Mouse (Mus musculus): ENCODE measurements around the gene Ppp1r17.

DNA sequence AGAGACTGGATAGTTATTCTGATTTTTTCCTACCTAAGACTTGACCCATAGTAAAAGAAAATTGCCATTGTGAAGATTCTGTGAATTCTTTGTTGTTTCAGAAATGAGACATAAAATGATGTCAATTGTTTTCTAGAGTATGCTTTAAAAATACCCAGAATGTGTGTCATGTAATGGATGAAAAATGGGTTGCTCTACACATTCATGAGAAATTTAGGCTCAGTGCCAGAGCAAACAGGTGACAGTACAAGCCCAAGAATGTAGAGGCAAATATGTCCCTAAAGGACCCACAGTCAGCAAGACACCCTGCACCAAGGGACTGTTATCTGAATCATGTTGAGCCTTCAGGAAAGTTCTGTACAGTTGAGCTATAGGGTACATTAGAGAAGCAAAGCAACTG is 51.2 kb downstream of the Ppp1r17 start:
- no peak for TF ChIP-seq CTCF (IDR thresholded peaks at IDR 0.05; ENCODE audit: low read depth, low read length)
- TF ChIP-seq EP300 (IDR thresholded peaks at IDR 0.05; ENCODE audit: insufficient read depth, low read depth, low read length) = no peak
